Mouse (Mus musculus) skeletal muscle tissue, postnatal 0 days (tissue): ENCODE results near the gene Olfr345. TPM values are rescaled to one million over a fixed set of nuclear protein-coding genes. Genes with fewer than 3 reads are reported as not detected.

Experiments
- polyA plus RNA-seq: library from polyadenylated mRNA; unstranded; fragments of >200 nt; fragmentation: Nextera tagmentation; extraction: Ambion mirVana; gene quantifications from 2 replicates; pipeline ENCODE4 v1.2.1, GENCODE M21; 2015

The Olfr345 gene
- polyA plus RNA-seq: not detected in 2 replicates

GRCm38 (mm10) chr2:36639741-36640140 is at the start of gene Olfr345:
TSS of gene Olfr345 (plus strand) at chr2:36640041.

GRCm38 (mm10) chr2:36685488-36685887 is 45.6 kb downstream of the Olfr345 start, which contains the start of gene Olfr346:
TSS of gene Olfr346 (plus strand) at chr2:36685788.

Other genes with a start within 250 kb of the Olfr345 start
- not detected in 2 replicates for gene Olfr339, start 221.1 kb upstream of the Olfr345 start, polyA plus RNA-seq
- gene Olfr340, start 187.5 kb upstream of the Olfr345 start, polyA plus RNA-seq: not detected in 2 replicates
- not detected in 2 replicates for gene Olfr341, start 157.6 kb upstream of the Olfr345 start, polyA plus RNA-seq
- not detected in 2 replicates for gene Olfr342, start 115.0 kb upstream of the Olfr345 start, polyA plus RNA-seq
- not detected in 2 replicates for gene Olfr344, start 73.4 kb upstream of the Olfr345 start, polyA plus RNA-seq
- gene Olfr346, start 45.7 kb downstream of the Olfr345 start, polyA plus RNA-seq: not detected in 2 replicates
- gene Olfr347, start 91.9 kb downstream of the Olfr345 start, polyA plus RNA-seq: not detected in 2 replicates
- gene Olfr348, start 144.2 kb downstream of the Olfr345 start, polyA plus RNA-seq: not detected in 2 replicates
- not detected in 2 replicates for gene Olfr50, start 150.5 kb downstream of the Olfr345 start, polyA plus RNA-seq
- not detected in 2 replicates for gene Olfr3, start 177.0 kb downstream of the Olfr345 start, polyA plus RNA-seq
- gene Olfr350, start 206.3 kb downstream of the Olfr345 start, polyA plus RNA-seq: not detected in 2 replicates
- gene Olfr351, start 222.6 kb downstream of the Olfr345 start, polyA plus RNA-seq: not detected in 2 replicates
- gene Olfr352, start 228.4 kb downstream of the Olfr345 start, polyA plus RNA-seq: not detected in 2 replicates